Mouse (Mus musculus) kidney, embryonic 14.5 days (tissue): ENCODE data around the gene Card11. TPM values are rescaled to one million over a fixed set of nuclear protein-coding genes. Genes with fewer than 3 reads are reported as not detected.

Experiments
- ATAC-seq: fragments of 200-750 bp; cut with Nextera tagmentation; 2 replicates; pipeline ENCODE4 v1.8.0; 2017; ENCODE audit warnings: moderate number of reproducible peaks, mild to moderate bottlenecking, moderate TSS enrichment, moderate library complexity; ENCODE audit not compliant: low FRiP score, low TSS enrichment
- H3K27ac ChIP-seq: fragments of 300-500 bp; sonication (generic); 2 replicates; pipeline ENCODE4 v1.5.1; 2014; ENCODE audit warnings: low read depth, mild to moderate bottlenecking, low read length, moderate library complexity, mixed read lengths
- H3K27me3 ChIP-seq: fragments of 300-500 bp; sonication (generic); 2 replicates; pipeline ENCODE4 v1.6.1; 2014; ENCODE audit warnings: mild to moderate bottlenecking, low read length; ENCODE audit not compliant: control insufficient read depth, insufficient read depth
- H3K36me3 ChIP-seq: fragments of 300-500 bp; sonication (generic); 2 replicates; pipeline ENCODE4 v1.6.1; 2014; ENCODE audit warnings: low read length, mixed read lengths; ENCODE audit not compliant: control insufficient read depth, insufficient read depth
- H3K4me1 ChIP-seq: fragments of 300-500 bp; sonication (generic); 2 replicates; pipeline ENCODE4 v1.6.1; 2014; ENCODE audit warnings: low read length, mixed read lengths; ENCODE audit not compliant: control insufficient read depth, insufficient read depth
- H3K4me2 ChIP-seq: fragments of 300-500 bp; sonication (generic); replicated peaks from 2 replicates; pipeline ENCODE4 v1.6.1; 2014; ENCODE audit warnings: low read depth, mild to moderate bottlenecking, low read length
- H3K4me3 ChIP-seq: fragments of 300-500 bp; sonication (generic); 2 replicates; pipeline ENCODE4 v1.5.1; 2014; ENCODE audit warnings: mild to moderate bottlenecking, low read length
- H3K9ac ChIP-seq: fragments of 300-500 bp; sonication (generic); 2 replicates; pipeline ENCODE4 v1.6.1; 2014; ENCODE audit warnings: low read depth, mild to moderate bottlenecking, low read length, moderate library complexity
- H3K9me3 ChIP-seq: fragments of 300-500 bp; sonication (generic); 2 replicates; pipeline ENCODE4 v1.6.1; 2016; ENCODE audit warnings: low read length; ENCODE audit not compliant: control insufficient read depth
- WGBS: fragments of 180-500 bp; shearing (Covaris S2); extraction: QIAGEN DNeasy Blood & Tissue Kit; methylation state at CpG from one replicate; pipeline ENCODE4 v1.1.7; 2014; 5-methylcytosine and 5-hydroxymethylcytosine counted together
- polyA plus RNA-seq: library from polyadenylated mRNA; unstranded; fragments of >200 nt; fragmentation: Nextera tagmentation; extraction: Ambion mirVana; gene quantifications from 2 replicates; pipeline ENCODE4 v1.2.1, GENCODE M21; 2014

Card11 gene
- polyA plus RNA-seq, 1 experiment from 2014 or later = 0.19 TPM

GRCm38 (mm10) chr5:140855909-140856530 lies 144.4 kb downstream of the Card11 start:
- H3K4me2 ChIP-seq = no peak overlapping the region
- no peaks in the 10 kb centered on the region for H3K36me3 ChIP-seq
- 0 out of 2 replicates have a peak, but pooled peaks cover 3% of the 10 kb centered on the region for H3K4me1 ChIP-seq
- 21% methylated on average over 11 of the region's 11 CpGs for WGBS
- no peak; the same call in 1 of the 2 replicates for ATAC-seq
- no peak overlapping the region for H3K4me3 ChIP-seq
- no peaks in the 10 kb centered on the region for H3K27me3 ChIP-seq
- H3K9ac ChIP-seq = no peak overlapping the region
- no peak overlapping the region for H3K27ac ChIP-seq
- H3K9me3 ChIP-seq = peaks cover 3% of the 10 kb centered on the region; the same call in 1 of the 2 replicates

- no peak overlapping the region for H3K4me2 ChIP-seq
- H3K36me3 ChIP-seq = no peaks in the 10 kb centered on the region
- no peaks in the 10 kb centered on the region for H3K27me3 ChIP-seq
- ATAC-seq = no peak
- H3K27ac ChIP-seq = no peak overlapping the region
- H3K4me1 ChIP-seq = 0 out of 2 replicates have a peak, but pooled peaks cover 3% of the 10 kb centered on the region
- no peak overlapping the region for H3K9ac ChIP-seq
- H3K4me3 ChIP-seq = no peak overlapping the region
- peaks cover 3% of the 10 kb centered on the region; the same call in 1 of the 2 replicates for H3K9me3 ChIP-seq
- 69% methylated on average over 4 of the region's 4 CpGs for WGBS
Measured at GRCm38 (mm10) chr5:140854700-140855099, 145.7 kb downstream of the Card11 start.

- Histone ChIP-seq H3K36me3 (no peaks in the 10 kb centered on the region), H3K4me2 (no peak overlapping the region), H3K9me3 (peaks cover 3% of the 10 kb centered on the region; the same call in 1 of the 2 replicates), H3K4me1 (0 out of 2 replicates have a peak, but pooled peaks cover 3% of the 10 kb centered on the region), H3K27ac (no peak overlapping the region), H3K4me3 (no peak overlapping the region), H3K27me3 (no peaks in the 10 kb centered on the region), H3K9ac (no peak overlapping the region)
- WGBS = 73% methylated on average over 5 of the region's 5 CpGs
- no peak for ATAC-seq
Measured at GRCm38 (mm10) chr5:140853723-140854122, 146.7 kb downstream of the Card11 start.

- Histone ChIP-seq H3K9ac (no peak overlapping the region), H3K4me1 (0 out of 2 replicates have a peak, but pooled peaks cover 3% of the 10 kb centered on the region), H3K27me3 (no peaks in the 10 kb centered on the region), H3K36me3 (no peaks in the 10 kb centered on the region), H3K9me3 (peaks cover 3% of the 10 kb centered on the region; the same call in 1 of the 2 replicates), H3K4me2 (no peak overlapping the region), H3K4me3 (no peak overlapping the region), H3K27ac (no peak overlapping the region)
- peak; percentile 88 for ATAC-seq
- WGBS = 33% methylated on average over 12 of the region's 12 CpGs
Measured at GRCm38 (mm10) chr5:140852435-140852996, 147.9 kb downstream of the Card11 start.

- no peak overlapping the region for H3K9ac ChIP-seq
- no peak overlapping the region for H3K27ac ChIP-seq
- H3K4me2 ChIP-seq = no peak overlapping the region
- WGBS = 16% methylated on average over 5 of the region's 5 CpGs
- H3K27me3 ChIP-seq = no peaks in the 10 kb centered on the region
- ATAC-seq = peak; percentile 32; the same call in 1 of the 2 replicates
- no peaks in the 10 kb centered on the region for H3K36me3 ChIP-seq
- peaks cover 3% of the 10 kb centered on the region; the same call in 1 of the 2 replicates for H3K9me3 ChIP-seq
- no peaks in the 10 kb centered on the region for H3K4me1 ChIP-seq
- no peak overlapping the region for H3K4me3 ChIP-seq
Measured at GRCm38 (mm10) chr5:140847300-140847729, 153.1 kb downstream of the Card11 start.

GRCm38 (mm10) chr5:140841942-140842341 lies 158.4 kb downstream of the Card11 start:
- Histone ChIP-seq H3K9me3 (no peaks in the 10 kb centered on the region), H3K36me3 (no peaks in the 10 kb centered on the region), H3K27me3 (no peaks in the 10 kb centered on the region), H3K27ac (no peak overlapping the region), H3K4me3 (no peak overlapping the region), H3K9ac (no peak overlapping the region), H3K4me2 (no peak overlapping the region), H3K4me1 (no peaks in the 10 kb centered on the region)
- WGBS = 77% methylated on average over 4 of the region's 4 CpGs
- ATAC-seq = no peak

GRCm38 (mm10) chr5:140831064-140831431 lies 169.3 kb downstream of the Card11 start:
- Histone ChIP-seq H3K9ac (no peak overlapping the region), H3K36me3 (no peaks in the 10 kb centered on the region), H3K9me3 (no peaks in the 10 kb centered on the region), H3K4me1 (peaks cover 29% of the 10 kb centered on the region), H3K27me3 (no peaks in the 10 kb centered on the region), H3K4me2 (peak overlapping the region; percentile 43), H3K4me3 (peak overlapping the region; percentile 20; the same call in 1 of the 2 replicates), H3K27ac (no peak overlapping the region)
- 82% methylated on average over 8 of the region's 8 CpGs for WGBS
- no peak for ATAC-seq

- H3K36me3 ChIP-seq = no peaks in the 10 kb centered on the region
- peaks cover 29% of the 10 kb centered on the region for H3K4me1 ChIP-seq
- peak; percentile 98 for ATAC-seq
- peak within 1 kb of the TSS; percentile 90 for H3K4me2 ChIP-seq
- WGBS = under 1% methylated on average over 43 of the region's 49 CpGs
- H3K9me3 ChIP-seq = no peaks in the 10 kb centered on the region
- peak within 1 kb of the TSS; percentile 89 for H3K4me3 ChIP-seq
- H3K9ac ChIP-seq = peak within 1 kb of the TSS; percentile 87
- H3K27ac ChIP-seq = no peak within 1 kb of the TSS; the same call in 1 of the 2 replicates
- no peaks in the 10 kb centered on the region for H3K27me3 ChIP-seq
Measured at GRCm38 (mm10) chr5:140830314-140831063, 169.9 kb downstream of the Card11 start, which contains the start of gene Gna12. Gna12 (minus strand) TSS chr5:140830431.
